Mouse (Mus musculus) limb, embryonic 13.5 days (tissue): ENCODE measurements at regions not wholly inside any gene's neighbourhood (a gene's known extent, or its start where the extent isn't known, plus 50 kb on each side); places are given as distances from the start of the nearest gene placed in this dataset.
A peak's percentile ranks its signal among the peaks of the same experiment; 100 is the strongest.

Experiments
- ATAC-seq: fragments of 200-750 bp; cut with Nextera tagmentation; 2 replicates; pipeline ENCODE4 v1.8.0; 2017; ENCODE audit warnings: low read depth, moderate number of reproducible peaks, moderate TSS enrichment; ENCODE audit not compliant: low FRiP score
- H3K27ac ChIP-seq: fragments of 300-500 bp; sonication (generic); 2 replicates; pipeline ENCODE4 v1.5.1; 2015; ENCODE audit warnings: inconsistent platforms, mild to moderate bottlenecking, moderate library complexity
- H3K27me3 ChIP-seq: fragments of 300-500 bp; sonication (generic); 2 replicates; pipeline ENCODE4 v1.6.1; 2015; ENCODE audit warnings: mild to moderate bottlenecking, inconsistent platforms
- H3K36me3 ChIP-seq: fragments of 300-500 bp; sonication (generic); 2 replicates; pipeline ENCODE4 v1.6.1; 2015; ENCODE audit warnings: inconsistent platforms, mild to moderate bottlenecking, moderate library complexity
- H3K4me1 ChIP-seq: fragments of 300-500 bp; sonication (generic); 2 replicates; pipeline ENCODE4 v1.6.1; 2015; ENCODE audit warnings: inconsistent platforms
- H3K4me2 ChIP-seq: fragments of 300-500 bp; sonication (generic); replicated peaks from 2 replicates; pipeline ENCODE4 v1.6.1; 2015; ENCODE audit warnings: inconsistent platforms, mild to moderate bottlenecking, moderate library complexity
- H3K4me3 ChIP-seq: fragments of 300-500 bp; sonication (generic); 2 replicates; pipeline ENCODE4 v1.5.1; 2015; ENCODE audit warnings: moderate library complexity, mild to moderate bottlenecking, inconsistent platforms
- H3K9ac ChIP-seq: fragments of 300-500 bp; sonication (generic); 2 replicates; pipeline ENCODE4 v1.6.1; 2015; ENCODE audit warnings: mild to moderate bottlenecking, inconsistent platforms
- H3K9me3 ChIP-seq: fragments of 300-500 bp; sonication (generic); 2 replicates; pipeline ENCODE4 v1.6.1; 2016; ENCODE audit warnings: inconsistent platforms
- WGBS: fragments of 180-500 bp; shearing (Covaris S2); methylation state at CpG from one replicate; pipeline ENCODE4 v1.1.7; 2015; 5-methylcytosine and 5-hydroxymethylcytosine counted together

DNA sequence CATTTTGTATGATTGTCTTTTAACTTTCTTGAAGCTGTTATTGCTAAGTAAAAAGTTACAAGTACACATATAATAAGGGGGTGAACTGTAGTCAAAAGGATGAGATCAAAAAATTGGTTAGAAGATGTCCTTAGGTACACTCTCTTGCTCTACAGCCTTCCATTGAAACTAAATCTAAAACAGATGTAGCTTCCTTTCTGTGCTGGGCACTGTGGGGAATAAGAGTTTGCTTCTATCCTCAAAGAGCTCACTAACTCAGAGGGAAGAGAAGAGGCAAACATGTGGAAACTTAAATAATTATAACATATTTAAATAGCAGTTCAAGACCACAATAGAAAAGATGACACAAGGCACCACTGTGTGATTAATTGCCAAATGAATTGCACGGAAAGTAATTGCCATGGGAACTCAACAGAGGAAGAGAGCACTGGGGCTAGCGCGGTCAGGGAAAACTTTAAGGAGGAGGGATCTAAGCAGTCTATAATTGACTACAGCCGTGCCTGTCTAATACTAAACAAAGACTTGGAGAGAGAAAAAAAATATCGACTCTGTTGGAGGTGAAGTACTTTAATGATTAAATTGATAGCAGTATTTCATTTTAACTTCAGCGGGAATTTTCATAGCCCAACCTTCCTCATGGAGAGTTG is 57.9 kb upstream of the Ammecr1 start:
- no peak overlapping the region for H3K27ac ChIP-seq
- ATAC-seq, result 0 out of 2 replicates have a peak, but pooled peaks have one; percentile 40
- H3K27me3 ChIP-seq, result peaks cover 12% of the 10 kb centered on the region; the same call in 1 of the 2 replicates
- no peaks in the 10 kb centered on the region for H3K4me1 ChIP-seq
- no peak overlapping the region for H3K9ac ChIP-seq
- H3K9me3 ChIP-seq, result no peaks in the 10 kb centered on the region
- no peak overlapping the region for H3K4me3 ChIP-seq
- H3K4me2 ChIP-seq, result 0 out of 2 replicates have a peak overlapping the region, but pooled peaks have one; percentile 14
- no peaks in the 10 kb centered on the region for H3K36me3 ChIP-seq
- 31% methylated on average over 6 of the region's 6 CpGs for WGBS

DNA sequence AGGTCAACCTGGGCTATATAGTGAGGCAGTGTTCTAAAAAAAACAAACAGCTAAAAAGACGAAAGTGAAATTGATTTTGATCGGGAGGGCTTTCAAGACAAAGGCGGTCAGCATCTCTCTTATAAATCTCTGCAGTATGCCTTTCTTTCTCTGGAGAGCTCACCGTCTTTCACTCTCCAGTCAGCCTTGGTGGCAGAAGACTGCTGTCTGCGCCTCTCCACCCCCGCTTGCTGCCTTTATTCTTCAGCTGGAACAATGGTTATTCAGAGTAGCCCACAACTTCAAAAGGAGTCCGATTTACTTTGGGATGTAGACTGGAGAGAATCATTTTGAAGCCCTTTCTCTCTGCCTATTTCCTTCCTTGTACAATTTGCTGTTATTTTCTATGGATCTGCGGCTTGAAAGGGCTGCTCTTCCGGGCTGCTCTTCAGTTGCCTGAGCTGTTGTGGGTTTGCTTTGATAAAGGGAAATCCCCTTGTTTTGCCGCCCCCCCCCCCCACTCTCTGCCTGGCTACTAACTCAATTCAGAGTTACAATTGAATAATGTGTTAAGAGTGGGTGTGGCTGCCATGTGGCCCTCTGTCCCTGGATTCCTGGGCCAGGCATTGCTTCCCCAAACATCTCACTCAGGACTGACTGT is 64.0 kb upstream of the Ammecr1 start:
- H3K4me3 ChIP-seq, result no peak overlapping the region
- H3K27me3 ChIP-seq, result peaks cover 15% of the 10 kb centered on the region; the same call in 1 of the 2 replicates
- 51% methylated on average over 10 of the region's 10 CpGs for WGBS
- no peak overlapping the region for H3K27ac ChIP-seq
- no peaks in the 10 kb centered on the region for H3K36me3 ChIP-seq
- H3K9ac ChIP-seq, result no peak overlapping the region
- no peaks in the 10 kb centered on the region for H3K4me1 ChIP-seq
- H3K9me3 ChIP-seq, result no peaks in the 10 kb centered on the region
- no peak for ATAC-seq
- no peak overlapping the region for H3K4me2 ChIP-seq

GRCm38 (mm10) chrX:143039878-143040277 is 59.5 kb upstream of the Rtl9 start:
- Histone ChIP-seq H3K9ac (no peak overlapping the region), H3K27me3 (peaks cover 21% of the 10 kb centered on the region), H3K36me3 (no peaks in the 10 kb centered on the region), H3K27ac (no peak overlapping the region), H3K4me1 (no peaks in the 10 kb centered on the region), H3K4me2 (no peak overlapping the region), H3K4me3 (no peak overlapping the region), H3K9me3 (no peaks in the 10 kb centered on the region)
- no peak for ATAC-seq
- 67% methylated on average over 4 of the region's 4 CpGs for WGBS

GRCm38 (mm10) chrX:143044296-143044695 is 55.1 kb upstream of the Rtl9 start:
- ATAC-seq, result no peak
- H3K4me1 ChIP-seq, result peaks cover 4% of the 10 kb centered on the region; the same call in 1 of the 2 replicates
- 87% methylated on average over 4 of the region's 4 CpGs for WGBS
- no peak overlapping the region for H3K27ac ChIP-seq
- no peaks in the 10 kb centered on the region for H3K9me3 ChIP-seq
- H3K36me3 ChIP-seq, result no peaks in the 10 kb centered on the region
- H3K27me3 ChIP-seq, result peaks cover 9% of the 10 kb centered on the region
- H3K4me2 ChIP-seq, result no peak overlapping the region
- H3K4me3 ChIP-seq, result no peak overlapping the region
- no peak overlapping the region for H3K9ac ChIP-seq

GRCm38 (mm10) chrX:143046293-143046692 is 53.1 kb upstream of the Rtl9 start:
- Histone ChIP-seq H3K27ac (no peak overlapping the region), H3K36me3 (no peaks in the 10 kb centered on the region), H3K9me3 (no peaks in the 10 kb centered on the region), H3K4me1 (peaks cover 6% of the 10 kb centered on the region; the same call in 1 of the 2 replicates), H3K9ac (no peak overlapping the region), H3K4me2 (no peak overlapping the region), H3K27me3 (peaks cover 11% of the 10 kb centered on the region), H3K4me3 (no peak overlapping the region)
- ATAC-seq, result no peak
- 72% methylated on average over 8 of the region's 8 CpGs for WGBS
